Mouse (Mus musculus): ENCODE measurements at regions not wholly inside any gene's neighbourhood (a gene's known extent, or its start where the extent isn't known, plus 50 kb on each side); places are given as distances from the start of the nearest gene placed in this dataset.
A peak's percentile ranks its signal among the peaks of the same experiment; 100 is the strongest.

DNA sequence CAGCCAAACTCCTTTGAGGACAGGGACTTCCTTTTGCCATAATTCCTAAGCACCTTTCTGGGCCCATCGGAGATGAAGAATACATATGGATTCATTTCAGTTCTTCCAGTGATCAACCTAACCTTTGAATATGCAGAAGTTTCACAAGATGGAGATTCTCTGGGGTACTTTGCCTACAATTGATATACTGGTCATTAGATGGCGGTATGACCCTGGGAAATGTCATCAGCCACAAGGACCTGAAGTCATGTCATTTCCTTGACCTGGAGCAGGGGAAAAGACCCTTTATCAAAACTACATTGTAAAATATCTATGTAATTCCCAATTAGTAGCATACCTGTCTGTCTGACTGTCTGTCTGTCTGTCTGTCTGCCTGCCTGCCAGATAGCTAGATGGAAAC lies 164.0 kb upstream of the Slc24a3 start:
- DNase-seq, result no peak

DNA sequence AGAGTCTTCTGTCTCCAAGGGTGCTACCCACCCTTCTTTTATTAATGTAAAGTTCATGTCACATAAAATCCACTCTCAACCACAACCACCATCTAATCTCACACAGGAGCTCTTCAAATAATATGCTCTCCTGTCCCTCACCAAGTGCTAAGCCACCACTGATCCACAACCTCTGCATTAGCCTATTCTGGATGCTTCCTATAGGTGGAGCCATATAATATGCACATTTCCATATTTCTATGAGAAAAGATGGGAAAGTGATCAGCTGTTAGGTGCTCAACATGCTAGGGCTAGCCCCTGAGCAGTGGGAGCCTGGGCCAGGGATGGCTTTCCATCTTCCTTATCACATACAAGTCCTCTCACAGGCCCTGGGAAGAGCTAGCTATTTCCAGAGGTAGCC lies 156.9 kb upstream of the Slc24a3 start:
- DNase-seq, result no peak

DNA sequence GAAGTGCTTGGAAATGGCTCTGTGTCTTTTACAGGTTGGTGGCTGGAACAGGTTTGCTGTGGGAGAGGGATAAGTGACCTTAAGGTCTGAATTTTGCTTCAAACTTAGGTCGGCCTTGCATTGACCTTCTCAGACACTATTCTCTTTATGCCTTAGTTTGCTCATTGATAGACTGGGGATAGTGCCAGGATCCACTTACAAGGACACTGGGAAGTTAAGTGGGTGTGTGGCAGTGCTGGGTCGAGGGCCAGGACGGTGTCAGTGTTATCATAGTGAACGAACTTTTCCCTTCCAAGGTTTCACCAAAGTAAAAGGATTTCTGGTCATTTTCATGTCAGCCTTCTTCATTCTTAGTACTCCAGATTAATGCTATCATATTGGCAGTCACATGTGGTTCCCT lies 156.3 kb upstream of the Slc24a3 start:
- DNase-seq, result no peak

DNA sequence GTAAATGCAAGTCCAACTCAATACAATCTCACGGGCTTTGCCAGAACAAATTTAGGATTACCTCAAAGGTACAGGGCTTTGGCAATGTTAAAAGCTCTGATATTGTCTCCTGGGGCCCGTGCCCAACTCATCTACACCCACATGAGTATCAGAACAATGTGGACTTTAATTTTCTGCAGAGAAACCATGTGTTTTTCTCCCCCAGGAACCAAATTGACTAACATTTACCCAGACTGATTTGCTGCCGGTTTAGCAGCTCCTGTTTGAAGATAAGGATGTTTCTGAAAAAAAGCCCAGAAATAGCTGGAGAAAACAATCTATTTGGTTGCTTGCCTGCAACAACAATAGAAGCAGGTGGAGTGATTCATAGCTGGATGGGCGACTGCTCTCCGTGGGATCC lies 151.6 kb upstream of the Slc24a3 start:
- no peak for DNase-seq

DNA sequence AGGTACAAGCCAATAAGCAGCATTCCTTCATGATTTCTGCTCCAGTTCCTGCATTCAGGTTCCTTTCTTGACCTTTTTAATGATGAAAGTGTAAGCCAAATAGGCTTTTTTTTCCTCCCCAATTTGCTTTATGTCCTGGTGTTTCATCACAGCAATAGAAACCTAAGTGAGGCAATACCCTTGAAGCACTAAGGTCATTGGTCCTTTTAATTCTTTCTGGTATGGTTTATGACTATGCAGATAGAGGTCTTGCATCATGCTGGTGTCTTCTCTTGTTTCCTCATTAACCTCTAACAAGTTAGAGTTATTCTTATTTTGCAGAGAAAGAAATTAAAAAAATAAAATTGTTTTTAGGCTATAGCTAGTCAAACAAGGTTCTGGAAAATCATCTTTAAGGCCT lies 150.6 kb upstream of the Slc24a3 start:
- DNase-seq, result no peak

DNA sequence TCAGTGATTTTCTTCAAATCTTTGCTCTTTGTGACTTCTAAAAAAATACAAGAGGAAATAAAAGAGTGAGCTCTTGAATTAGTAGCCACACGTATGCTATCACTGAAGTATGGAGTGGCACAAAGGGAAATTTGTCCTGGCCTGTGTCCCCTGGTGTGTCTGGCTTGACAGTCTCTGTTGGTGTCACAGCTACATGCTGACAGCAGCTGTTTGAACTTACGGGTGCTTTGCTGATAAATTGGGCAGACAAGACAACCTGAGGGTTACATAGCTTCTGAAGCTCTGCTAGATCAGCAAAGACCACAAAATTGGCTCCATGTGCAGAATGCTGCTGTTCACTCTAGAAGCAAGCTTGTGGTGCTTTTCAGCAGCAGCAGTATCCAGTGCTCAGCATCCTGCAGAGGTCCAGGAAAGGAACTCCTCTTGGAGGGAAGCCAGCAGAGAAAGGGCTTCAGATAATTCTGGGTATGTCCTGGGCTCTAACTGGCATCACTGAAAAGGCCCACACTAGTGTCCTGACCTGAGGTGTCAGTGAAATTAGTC lies 149.9 kb upstream of the Slc24a3 start:
- DNase-seq, result no peak

DNA sequence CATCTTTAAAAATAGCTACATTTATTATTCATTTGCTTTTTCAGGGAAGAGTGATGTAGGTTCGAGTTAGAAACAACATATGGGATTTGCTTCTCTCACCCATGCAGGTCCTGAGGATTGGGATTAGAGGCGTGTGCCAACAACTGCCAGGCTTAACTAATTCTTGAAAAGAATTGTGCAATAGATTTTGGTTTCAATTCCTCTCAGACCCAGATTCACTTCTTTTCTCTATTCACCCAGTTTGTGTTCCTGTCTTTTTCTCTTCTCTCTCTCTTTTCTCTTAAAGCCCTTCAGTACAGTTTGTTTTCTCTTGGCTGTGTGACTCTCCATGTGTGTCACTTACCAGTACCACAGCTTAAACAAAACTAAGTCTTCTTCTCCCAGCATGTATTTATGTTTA lies 119.8 kb upstream of the Slc24a3 start:
- no peak for DNase-seq

DNA sequence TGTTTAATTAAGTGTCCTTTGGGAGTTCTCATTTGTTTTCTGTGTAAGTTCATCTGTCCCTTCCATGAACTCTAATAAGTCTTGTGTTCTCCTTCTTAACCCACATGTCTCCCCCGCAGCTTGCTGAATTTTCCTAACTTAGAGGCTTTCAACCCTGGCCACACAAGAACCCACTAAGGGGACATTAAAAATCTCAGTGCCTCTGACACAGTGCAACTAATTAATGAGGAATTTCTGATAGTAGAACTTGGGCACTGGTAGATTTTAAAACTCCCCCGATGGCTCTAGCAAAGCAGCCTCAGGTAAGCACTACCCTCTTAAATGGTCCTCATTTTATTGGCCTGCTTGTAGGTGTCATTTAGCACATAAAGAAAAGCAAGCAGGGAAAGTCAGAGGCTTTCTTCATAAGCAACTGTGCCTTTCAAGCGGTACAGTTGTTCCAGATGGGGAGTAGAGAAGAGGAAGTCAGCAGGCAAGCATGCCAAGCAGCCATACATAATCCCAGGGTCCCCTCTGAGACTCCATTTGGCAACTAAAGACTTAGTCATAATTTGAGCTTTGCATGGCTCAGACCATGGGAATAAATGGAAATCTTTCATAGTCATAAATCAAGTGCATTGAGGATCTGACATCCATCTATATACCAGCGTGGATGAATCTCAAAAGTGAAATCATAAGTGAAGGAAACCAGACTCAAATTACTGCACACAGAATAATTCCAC lies 117.7 kb upstream of the Slc24a3 start:
- DNase-seq, result no peak

DNA sequence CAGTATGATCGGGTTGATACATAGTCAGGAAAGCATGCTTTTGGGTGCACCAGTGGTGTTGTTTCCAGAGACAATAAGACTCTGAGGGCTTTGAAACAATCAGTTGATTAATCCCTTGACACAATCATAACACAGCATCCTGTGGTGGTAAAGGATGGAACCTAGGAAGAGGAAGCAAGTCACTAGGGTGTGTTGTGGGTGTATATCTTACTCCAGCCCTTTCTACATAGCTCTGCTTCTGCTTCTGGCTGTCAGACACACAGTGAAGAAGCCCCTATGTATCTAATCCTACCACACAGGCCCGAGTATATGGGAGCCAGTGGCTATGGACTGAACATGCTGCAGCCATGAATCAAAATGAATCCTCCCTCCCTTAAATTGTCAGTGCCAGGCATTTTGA lies 115.1 kb upstream of the Slc24a3 start:
- DNase-seq, result no peak

DNA sequence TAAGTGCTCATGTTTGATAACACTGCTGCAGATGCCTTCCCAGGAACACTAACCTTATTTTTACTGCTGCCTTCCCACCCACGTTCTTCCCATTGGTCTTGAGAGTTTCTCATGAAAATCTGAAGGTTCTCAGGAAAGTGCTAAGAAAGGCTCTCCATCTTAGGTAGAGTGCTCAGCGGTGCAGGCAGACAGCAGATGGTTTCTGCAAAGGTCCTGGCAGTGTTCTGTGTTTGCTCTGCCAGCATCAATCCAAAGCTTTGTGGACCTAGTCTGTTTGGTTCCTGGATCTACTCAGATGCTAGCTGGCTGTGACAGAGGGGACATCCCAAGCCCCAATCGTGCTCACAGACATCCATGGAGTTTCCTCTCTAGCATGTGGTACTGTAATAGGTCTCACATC lies 111.3 kb upstream of the Slc24a3 start:
- peak; percentile 17 for DNase-seq

DNA sequence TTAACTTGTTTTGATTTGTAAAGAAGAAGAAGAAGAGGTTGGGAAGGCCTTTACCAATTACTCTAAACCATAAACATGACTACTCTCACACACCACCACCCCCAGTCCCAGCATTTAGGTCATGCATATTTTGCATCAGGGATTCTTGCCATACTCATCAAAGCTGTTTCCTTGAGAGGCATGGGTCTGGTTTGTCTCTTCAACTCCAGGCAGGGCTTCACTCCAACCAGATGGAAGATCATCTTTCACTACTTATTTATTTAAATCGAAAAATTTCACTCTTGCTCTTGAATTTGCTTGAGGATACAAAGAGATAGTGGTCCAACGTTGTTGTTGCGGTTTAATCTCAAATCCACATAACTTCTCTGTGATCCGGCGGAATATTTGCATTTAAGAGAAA lies 110.8 kb upstream of the Slc24a3 start:
- DNase-seq, result no peak

DNA sequence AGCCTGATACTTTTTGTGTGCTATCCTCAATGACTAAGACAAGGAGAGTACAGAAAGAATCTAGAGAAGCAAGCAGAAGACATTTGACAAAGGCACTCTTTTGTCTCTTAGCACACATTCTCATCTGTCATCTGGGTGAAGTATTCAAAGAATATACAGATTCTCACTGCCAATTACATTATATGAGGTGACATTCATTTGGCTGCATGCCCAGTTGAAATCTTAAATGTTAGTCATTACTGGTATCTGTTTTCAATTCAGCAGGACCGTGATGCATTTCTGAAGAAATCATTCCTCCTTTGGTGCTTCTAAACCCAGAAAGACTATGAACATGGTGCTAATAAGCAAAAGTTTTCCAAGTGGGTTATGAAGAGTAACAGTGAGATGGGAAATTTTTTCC lies 97.6 kb upstream of the Slc24a3 start:
- DNase-seq, result no peak

DNA sequence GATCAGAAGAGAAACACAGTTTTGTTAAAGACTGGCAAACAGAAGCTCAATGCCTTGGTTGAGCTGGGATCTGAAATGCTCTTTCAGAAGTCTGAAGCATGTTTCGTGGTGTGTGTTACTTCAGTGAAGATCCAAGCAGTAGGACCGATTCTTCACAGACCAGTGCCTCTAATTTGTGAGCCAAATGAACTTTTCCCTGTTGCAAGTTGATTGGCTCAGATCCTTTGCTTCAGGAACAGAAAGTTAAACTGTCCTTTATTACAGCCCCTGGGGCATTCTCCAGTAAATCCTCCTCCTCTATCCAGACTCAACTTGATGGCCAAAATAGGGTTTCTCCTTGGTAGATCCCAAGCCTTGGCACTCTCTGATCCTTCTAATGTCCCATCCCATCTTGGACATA lies 85.6 kb upstream of the Slc24a3 start:
- DNase-seq, result no peak

DNA sequence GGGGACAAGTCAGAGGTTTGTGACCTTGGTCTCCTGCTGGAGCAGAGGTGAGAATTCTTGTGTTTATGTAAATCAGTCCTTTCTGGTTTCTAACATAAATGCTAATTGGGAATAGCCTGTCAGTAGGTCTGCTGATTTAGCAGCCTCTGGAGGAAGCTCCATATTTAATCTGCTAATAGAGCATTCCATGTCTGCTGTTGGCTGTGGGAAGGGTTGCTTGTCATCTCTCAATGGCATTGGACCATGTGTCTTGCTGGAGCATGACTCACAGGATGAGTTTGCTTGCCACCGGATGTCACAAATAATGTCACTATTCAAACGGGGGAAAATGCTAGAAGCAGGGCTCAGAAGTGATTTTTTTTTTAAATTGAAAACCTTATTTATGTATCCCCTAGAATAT lies 82.9 kb upstream of the Slc24a3 start:
- no peak for DNase-seq

DNA sequence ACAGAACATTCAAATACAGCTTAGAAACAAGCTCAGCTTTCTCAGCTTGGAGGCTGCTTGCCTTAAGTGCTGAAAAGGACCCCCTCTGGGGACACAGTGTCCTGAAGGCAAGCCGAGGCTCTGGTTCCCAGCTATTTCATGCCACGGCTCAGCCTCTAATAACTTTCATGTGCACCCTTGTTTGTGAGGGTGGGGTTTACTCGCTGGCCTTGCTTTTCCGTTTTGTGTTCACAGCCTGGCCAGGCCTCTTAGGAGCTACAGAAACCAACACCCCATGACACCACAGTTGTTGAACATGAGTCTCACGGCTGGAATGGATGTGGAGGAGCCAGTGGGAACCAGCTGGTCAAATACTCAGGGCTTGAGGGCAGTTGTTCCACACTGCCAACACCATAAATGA lies 81.4 kb upstream of the Slc24a3 start:
- no peak for DNase-seq

DNA sequence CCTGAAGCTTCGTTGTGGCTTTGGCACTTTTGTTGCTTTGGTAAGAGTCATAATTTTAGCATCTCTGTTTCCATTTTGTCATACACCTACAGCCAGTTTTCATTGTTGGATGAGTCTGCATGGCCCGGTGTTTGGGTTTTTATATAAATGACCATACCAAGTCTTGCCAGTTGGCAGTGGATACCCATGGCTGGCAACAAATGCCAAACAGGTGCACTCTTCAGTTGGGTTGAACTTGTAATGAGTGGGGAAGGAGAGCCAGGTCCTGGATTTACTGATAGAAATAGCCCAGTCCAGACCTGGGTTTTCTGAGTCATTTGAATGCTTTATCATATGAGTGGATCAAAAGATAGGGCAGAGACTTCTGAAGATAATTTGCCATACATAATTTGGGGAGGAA lies 64.3 kb upstream of the Slc24a3 start:
- peak; percentile 57 for DNase-seq

DNA sequence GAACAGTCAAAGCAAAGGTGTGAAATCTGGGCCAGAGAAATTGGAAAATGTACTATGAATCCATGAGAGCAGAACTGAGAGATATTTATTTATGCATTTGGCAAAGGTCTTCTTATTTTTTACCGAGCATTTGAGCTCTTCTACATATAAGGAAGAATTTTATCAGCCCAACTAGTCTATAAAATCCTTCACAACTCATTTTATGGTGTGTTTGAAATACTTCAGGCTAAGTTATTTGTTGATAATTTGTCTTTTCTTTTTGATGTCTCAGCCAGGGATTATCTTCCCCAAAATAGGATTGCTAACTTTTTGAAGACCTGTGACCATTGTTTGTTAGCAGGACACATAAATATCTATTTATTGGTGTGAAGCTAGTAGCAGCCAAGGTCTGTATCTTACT lies 55.9 kb upstream of the Slc24a3 start:
- DNase-seq, result no peak

DNA sequence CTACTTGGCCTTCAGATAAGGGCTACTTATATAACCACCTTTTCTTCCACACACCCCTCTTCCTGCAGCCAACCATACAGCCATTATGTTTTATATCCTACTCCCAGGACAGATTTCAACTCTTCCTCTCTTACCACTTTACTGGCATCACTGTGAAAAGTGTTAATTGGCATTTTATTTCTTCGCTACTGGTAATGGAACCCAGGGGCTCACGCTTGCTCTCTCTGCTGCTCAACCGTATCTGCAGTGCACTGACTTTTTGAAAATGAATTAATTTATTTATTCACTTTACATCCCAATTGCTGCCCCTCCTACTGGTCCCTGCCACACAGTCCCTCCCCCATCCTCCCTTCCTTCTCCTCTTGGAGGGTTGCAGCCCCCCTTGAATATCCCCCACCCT lies 52.5 kb upstream of the Slc24a3 start:
- DNase-seq, result no peak
